Mouse (Mus musculus): Measurements from ENCODE around the gene Lyl1. TPM values are rescaled to one million over a fixed set of nuclear protein-coding genes. Genes with fewer than 3 reads are reported as not detected.

Lyl1 gene
- total RNA-seq, 2 experiments from 2014 or later: 6.5 to 7.2 TPM

GRCm38 (mm10) chr8:84740895-84741843 lies 39.9 kb downstream of the Lyl1 start:
- DNase-seq (ENCODE audit: low spot score in 2 of 2): no peak

- DNase-seq (ENCODE audit: low spot score in 2 of 2): no peak
These were observed 41.2 kb downstream of the Lyl1 start for GRCm38 (mm10) chr8:84742171-84743053.

- no peak for DNase-seq (ENCODE audit: low spot score in 2 of 2)
These were observed 41.8 kb downstream of the Lyl1 start for GRCm38 (mm10) chr8:84743054-84743415.

- no peak for DNase-seq (ENCODE audit: low spot score in 2 of 2)
These were observed 42.5 kb downstream of the Lyl1 start for GRCm38 (mm10) chr8:84743517-84744420.

- no peak for DNase-seq (ENCODE audit: low spot score in 2 of 2)
These were observed 44.0 kb downstream of the Lyl1 start for GRCm38 (mm10) chr8:84745032-84745925.

GRCm38 (mm10) chr8:84749519-84749918 lies 48.3 kb downstream of the Lyl1 start:
- no peak for DNase-seq (ENCODE audit: low spot score in 2 of 2)

GRCm38 (mm10) chr8:84752734-84753582 lies 51.7 kb downstream of the Lyl1 start:
- DNase-seq (ENCODE audit: low spot score in 2 of 2): no peak

Other genes with a start within 250 kb of the Lyl1 start
- gene Ier2, start 38.6 kb upstream of the Lyl1 start, total RNA-seq (2021): 10 to 100 TPM; 35.1 to 35.3 TPM
- gene Trmt1, start 15.2 kb upstream of the Lyl1 start, total RNA-seq (2021): 100 to 1,000 TPM; 122 to 124 TPM
- gene Nacc1, start 13.6 kb upstream of the Lyl1 start, total RNA-seq (2021): 10 to 100 TPM; 88.9 to 89.0 TPM
- 1 to 10 TPM; 1.2 TPM for gene G430095P16Rik, start 21.6 kb downstream of the Lyl1 start, total RNA-seq (2021)
- gene Nfix, start 98.9 kb downstream of the Lyl1 start, total RNA-seq (2021): 100 to 1,000 TPM; 134 to 137 TPM
- 1 to 10 TPM; 5.7 to 6.7 TPM for gene Dand5, start 121.4 kb downstream of the Lyl1 start, total RNA-seq (2021)
- 10 to 100 TPM; 46.9 to 48.0 TPM for gene Gadd45gip1, start 130.1 kb downstream of the Lyl1 start, total RNA-seq (2021)
- gene Rad23a, start 139.2 kb downstream of the Lyl1 start, total RNA-seq (2021): 10 to 100 TPM; 86.4 to 93.8 TPM
- 100 to 1,000 TPM; 480 to 531 TPM for gene Calr, start 145.5 kb downstream of the Lyl1 start, total RNA-seq (2021)
- gene Farsa, start 155.5 kb downstream of the Lyl1 start, total RNA-seq (2021): 10 to 100 TPM; 61.0 to 63.6 TPM
- gene Syce2, start 170.7 kb downstream of the Lyl1 start, total RNA-seq (2021): 10 to 100 TPM; 20.0 to 22.5 TPM
- 10 to 100 TPM; 55.0 to 56.0 TPM for gene Gcdh, start 192.5 kb downstream of the Lyl1 start, total RNA-seq (2021)
- 1 to 10 TPM; 2.7 to 6.8 TPM for gene Klf1, start 200.5 kb downstream of the Lyl1 start, total RNA-seq (2021)
- 10 to 100 TPM; 10.4 to 11.5 TPM for gene Dnase2a, start 207.1 kb downstream of the Lyl1 start, total RNA-seq (2021)
- gene Mast1, start 235.9 kb downstream of the Lyl1 start, total RNA-seq (2021): 1 to 10 TPM; 8.3 to 8.5 TPM
- gene Rtbdn, start 245.5 kb downstream of the Lyl1 start, total RNA-seq (2021): under 1 TPM; 0.23 to 0.31 TPM

Measured in adrenal gland, postnatal 4 days (tissue).